Mouse (Mus musculus) Patski (cell line): ENCODE results near the gene Gsto1. TPM values are rescaled to one million over a fixed set of nuclear protein-coding genes. Genes with fewer than 3 reads are reported as not detected.

Experiments used
- ATAC-seq: fragments of 100-300 bp; one replicate; pipeline ENCODE4 v1.8.0; 2021
- CTCF ChIA-PET: fragments of 350-600 bp; sonication (Branson Sonifier 250); formaldehyde crosslinking; loops from one replicate; lab custom pipeline; 2022; ENCODE audit warnings: inconsistent platforms; lab: Charles Lee
- POLR2A ChIA-PET: fragments of 350-600 bp; sonication (Branson Sonifier 250); formaldehyde crosslinking; loops from one replicate; lab custom pipeline; 2022; ENCODE audit warnings: antibody characterized with exemption, inconsistent platforms; lab: Charles Lee
- DNase-seq: peaks from one replicate; pipeline ENCODE4 v3.0.0-alpha.2; 2011; ENCODE audit warnings: low read depth, low spot score
- H3K27me3 ChIP-seq: fragments of 371-371 bp; one replicate; pipeline ENCODE4 v1.5.1; 2021
- CTCF ChIP-seq: fragments of 100-300 bp; IDR thresholded peaks from one replicate; pipeline ENCODE4 v1.5.1; 2021
- in situ Hi-C: fragments of 300-500 bp; cut with MboI; formaldehyde crosslinking; loops from 3 replicates; pipeline ENCODE4 v1.11.1; 2018; ENCODE audit warnings: low pct_unique_long_range_greater_than_20kb, mixed read lengths
- polyA plus RNA-seq: library from polyadenylated mRNA; unstranded; gene quantifications from one replicate; pipeline ENCODE4 v1.2.3, GENCODE M21; 2021

Gsto1 gene
- polyA plus RNA-seq, result 86.5 TPM

DNA sequence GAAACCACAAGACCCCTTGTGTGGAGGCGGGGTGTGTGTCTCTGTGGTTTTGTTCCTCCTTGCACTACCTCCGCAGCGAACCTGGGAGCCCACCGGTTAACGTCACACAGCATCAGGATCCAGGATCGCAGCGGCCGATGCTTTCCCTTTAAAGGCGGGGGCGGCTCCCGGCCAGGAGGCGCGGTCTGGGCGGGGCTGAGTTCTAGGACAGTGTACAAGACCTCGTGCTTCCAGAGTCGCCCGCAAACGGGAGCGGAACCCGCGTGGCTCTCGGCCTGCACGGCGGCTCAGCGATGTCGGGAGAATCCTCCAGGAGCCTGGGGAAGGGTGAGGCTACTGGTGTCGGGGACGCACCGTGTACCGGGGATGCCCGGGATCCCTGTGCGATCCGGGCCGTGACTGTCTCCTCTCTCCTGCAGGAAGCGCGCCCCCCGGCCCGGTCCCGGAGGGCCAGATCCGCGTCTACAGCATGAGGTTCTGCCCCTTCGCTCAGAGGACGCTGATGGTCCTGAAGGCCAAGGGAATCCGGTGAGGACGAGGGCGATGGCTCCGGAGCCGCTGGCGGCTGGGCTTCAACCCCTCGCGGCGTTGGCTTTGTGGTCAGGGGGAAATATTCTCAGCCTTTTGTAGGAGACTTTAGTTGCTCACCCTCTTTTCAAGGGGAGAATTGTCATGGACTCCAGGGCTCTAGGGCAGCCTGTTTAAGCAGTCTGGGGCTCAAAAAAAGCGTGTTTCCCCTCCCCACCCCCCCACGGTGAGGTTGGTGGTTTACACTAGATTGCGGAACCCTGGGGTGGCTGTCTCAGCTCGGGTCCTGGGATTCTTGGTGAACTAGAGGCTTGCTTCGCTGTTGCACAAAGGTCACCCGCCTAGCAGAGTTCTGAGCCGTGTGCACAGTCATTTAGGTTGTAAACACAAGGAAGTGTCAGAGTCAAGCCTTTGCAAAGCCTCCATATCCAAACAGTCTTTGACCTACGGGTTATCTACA is at the start of gene Gsto1:
Gene Gsto1 (plus strand): TSS at position 175 of the 988 bp plus-strand sequence.
- in situ Hi-C loops, result no loop called here
- DNase-seq (no peak), ATAC-seq (peak; percentile 96)
- TF ChIP-seq CTCF, result no peak
- ChIA-PET CTCF (interaction anchor here (1.1 kb wide), 2 partner anchors 10 to 75 kb away, joined by 3 to 6 read pairs; no protein-coding TSS in a partner anchor), POLR2A (no interaction called here)
- no peaks in the 10 kb centered on the region for H3K27me3 ChIP-seq

DNA sequence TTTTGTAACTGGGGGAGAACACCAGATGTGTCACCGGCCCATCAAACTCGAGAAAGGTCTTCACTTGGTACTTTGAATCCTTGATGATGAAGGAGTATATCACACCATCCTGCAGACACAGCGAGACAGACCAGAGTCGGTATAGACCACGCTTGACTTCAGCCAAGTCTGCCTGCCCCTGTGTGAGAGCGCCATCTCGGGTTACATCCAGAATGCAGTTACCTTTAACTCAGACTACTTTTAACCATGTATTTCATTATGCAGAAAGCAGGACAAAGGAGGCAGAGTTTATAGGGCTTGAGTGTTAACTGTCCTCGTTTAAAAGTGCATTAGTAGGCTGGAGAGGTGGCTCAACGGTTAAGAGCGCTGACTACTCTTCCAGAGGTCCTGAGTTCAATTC is 42.7 kb upstream of the Gsto1 start:
- CTCF ChIA-PET, result interaction anchor here (1.2 kb wide), 1 partner anchor 153 kb away, joined by 3 read pairs; no protein-coding TSS in a partner anchor
- H3K27me3 ChIP-seq, result peaks cover 12% of the 10 kb centered on the region
- TF ChIP-seq CTCF, result peak; percentile 49
- POLR2A ChIA-PET, result no interaction called here
- in situ Hi-C loops, result loop anchor here (10.0 kb wide), 1 partner anchor 307 kb away; no protein-coding TSS in a partner anchor
- DNase-seq (no peak), ATAC-seq (peak; percentile 47)

DNA sequence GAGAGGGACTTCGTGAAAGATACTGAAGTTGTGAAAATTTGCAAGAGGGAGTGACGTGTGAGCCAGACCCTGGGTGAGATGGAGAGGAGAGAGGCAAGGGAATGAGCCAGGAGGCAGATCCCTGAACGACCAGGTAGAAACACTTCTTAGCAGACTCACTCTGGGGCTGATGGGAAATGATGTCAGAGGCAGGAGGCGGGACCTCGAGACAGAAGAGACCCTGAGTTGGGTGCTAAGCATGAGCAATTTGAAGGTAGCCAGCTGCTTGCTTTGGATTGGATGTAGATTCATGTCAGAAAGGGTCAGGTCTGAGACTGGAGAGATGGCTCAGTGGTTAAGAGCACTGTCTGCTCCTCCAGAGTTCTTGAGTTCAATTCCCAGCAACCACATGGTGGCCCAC is 40.0 kb upstream of the Gsto1 start:
- POLR2A ChIA-PET, result no interaction called here

DNA sequence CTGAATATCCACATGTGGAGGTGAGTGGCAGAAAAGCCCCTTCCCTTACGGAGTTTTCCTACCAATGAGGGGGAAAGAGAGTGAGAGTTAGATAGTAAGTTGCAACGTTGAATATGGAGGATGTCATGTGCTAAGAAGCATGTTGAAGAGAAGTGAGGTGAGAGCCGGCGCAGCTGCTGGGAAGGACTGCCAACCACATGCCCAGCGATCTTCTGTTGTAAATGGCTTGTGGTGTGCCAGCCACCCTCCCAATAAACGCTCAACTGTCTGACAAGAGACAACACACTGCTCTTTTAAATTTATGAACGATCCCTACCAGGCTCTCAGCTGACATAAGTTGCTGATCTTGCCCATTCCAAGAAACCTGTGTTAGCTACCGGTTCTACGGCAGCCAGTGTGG is 37.1 kb upstream of the Gsto1 start:
- peaks cover 18% of the 10 kb centered on the region for H3K27me3 ChIP-seq
- in situ Hi-C loops, result loop anchor here (10.0 kb wide), 1 partner anchor 313 kb away; no protein-coding TSS in a partner anchor
- CTCF ChIA-PET, result no interaction called here
- ATAC-seq (no peak), DNase-seq (no peak)
- POLR2A ChIA-PET, result no interaction called here
- TF ChIP-seq CTCF, result no peak

More for the DNA sequence above, 40.0 kb upstream of the Gsto1 start:
- ATAC-seq (no peak), DNase-seq (no peak)
- CTCF ChIA-PET, result no interaction called here
- no peak for TF ChIP-seq CTCF
- H3K27me3 ChIP-seq, result peaks cover 12% of the 10 kb centered on the region
- in situ Hi-C loops, result loop anchor here (10.0 kb wide), 1 partner anchor 310 kb away; no protein-coding TSS in a partner anchor

DNA sequence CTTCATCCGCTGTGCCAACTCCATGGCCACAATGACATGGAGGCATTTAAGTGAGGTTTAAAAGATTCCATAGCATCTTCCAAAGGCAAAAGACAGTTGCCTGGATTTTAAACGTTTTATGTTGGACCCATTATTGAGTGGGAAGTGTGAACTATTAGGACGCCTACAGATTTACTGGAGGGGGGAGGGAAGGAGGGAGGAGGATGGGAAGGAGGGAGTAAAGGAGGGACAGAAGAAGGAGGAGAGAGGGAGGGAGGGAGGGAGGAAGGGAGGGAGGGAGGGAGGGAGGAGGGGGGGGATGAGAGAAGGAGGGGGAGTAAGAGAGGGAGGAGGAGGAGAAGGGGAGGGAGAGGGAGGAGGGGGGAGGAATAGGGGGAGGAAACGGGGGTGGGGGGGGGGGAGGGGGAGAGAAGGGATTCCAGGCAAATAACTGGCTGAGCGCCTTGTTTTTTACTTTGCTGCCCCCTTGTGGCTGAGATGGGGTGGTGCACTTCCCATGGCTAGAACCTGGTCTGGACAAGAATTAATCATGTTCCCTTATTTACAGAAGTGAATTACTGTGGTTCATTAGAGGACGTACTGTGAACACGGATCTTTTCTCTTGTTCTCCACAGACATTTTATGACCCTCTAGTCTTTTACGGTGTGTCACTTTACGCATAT is 33.8 kb upstream of the Gsto1 start:
- ATAC-seq, result peak; percentile 73
- CTCF ChIA-PET, result interaction anchor here (0.6 kb wide), 1 partner anchor 313 kb away, joined by 3 read pairs; no protein-coding TSS in a partner anchor
- peak; percentile 68 for TF ChIP-seq CTCF
- POLR2A ChIA-PET, result no interaction called here
- peaks cover 33% of the 10 kb centered on the region for H3K27me3 ChIP-seq
- in situ Hi-C loops, result loop anchor here (10.0 kb wide), 2 partner anchors 166 to 466 kb away; no protein-coding TSS in a partner anchor
- DNase-seq, result no peak

DNA sequence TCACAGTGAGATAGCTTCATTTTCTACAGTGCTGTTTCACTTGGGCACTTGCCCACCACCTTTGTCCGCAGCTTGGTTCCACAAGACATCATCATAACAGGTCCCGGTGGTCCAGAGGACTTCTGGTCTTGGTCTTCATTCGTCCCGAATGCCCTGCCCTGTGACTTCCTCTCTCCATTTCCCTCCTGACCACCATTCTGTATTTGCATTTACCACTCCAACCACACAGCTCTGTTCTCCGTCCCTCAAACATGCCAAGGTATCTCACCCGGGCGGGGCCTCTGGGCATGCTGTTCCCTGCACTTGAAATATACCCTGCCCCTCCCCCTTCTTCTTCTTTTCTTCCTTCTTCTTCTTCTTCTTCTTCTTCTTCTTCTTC is 33.3 kb upstream of the Gsto1 start:
- POLR2A ChIA-PET, result no interaction called here

DNA sequence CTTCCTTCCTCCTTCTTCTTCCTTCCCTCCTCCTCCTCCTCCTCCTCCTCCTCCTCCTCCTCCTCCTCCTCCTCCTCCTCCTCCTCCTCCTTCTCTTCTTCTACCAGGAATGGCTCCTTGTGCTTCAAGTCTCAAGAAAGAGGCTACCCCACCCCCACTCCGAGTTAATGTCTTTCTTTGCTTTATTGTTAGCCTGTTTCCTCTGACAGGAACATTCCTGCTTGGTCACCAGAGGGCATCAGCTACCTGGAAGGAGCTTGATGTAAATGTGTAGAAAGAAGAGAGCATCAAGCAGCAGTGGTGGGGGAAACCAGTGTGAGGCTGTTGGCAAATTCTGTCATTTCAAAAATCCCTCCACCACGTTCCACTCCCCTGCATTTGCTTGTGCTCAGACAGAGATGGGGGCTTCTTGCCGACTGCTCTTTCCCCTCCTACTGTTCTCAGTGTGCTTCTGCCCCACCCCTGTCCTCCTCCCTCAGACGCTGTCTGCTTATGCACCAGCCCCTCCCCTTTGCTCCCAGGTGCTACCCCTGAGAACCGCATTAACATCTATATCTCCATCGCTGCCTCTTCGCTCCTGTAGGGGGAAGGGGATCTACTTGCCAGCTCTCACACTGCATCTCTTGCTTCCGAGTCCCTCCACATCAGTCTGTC is 32.5 kb upstream of the Gsto1 start:
- ChIA-PET POLR2A (no interaction called here), CTCF (no interaction called here)
- ATAC-seq (no peak), DNase-seq (no peak)
- peaks cover 33% of the 10 kb centered on the region for H3K27me3 ChIP-seq
- in situ Hi-C loops, result loop anchor here (10.0 kb wide), 2 partner anchors 167 to 467 kb away; no protein-coding TSS in a partner anchor
- TF ChIP-seq CTCF, result peak; percentile 41

More for the DNA sequence above, 33.3 kb upstream of the Gsto1 start:
- ATAC-seq, result peak; percentile 38
- peaks cover 33% of the 10 kb centered on the region for H3K27me3 ChIP-seq
- in situ Hi-C loops, result loop anchor here (10.0 kb wide), 2 partner anchors 167 to 467 kb away; no protein-coding TSS in a partner anchor
- no peak for DNase-seq
- TF ChIP-seq CTCF, result peak; percentile 15
- CTCF ChIA-PET, result no interaction called here

DNA sequence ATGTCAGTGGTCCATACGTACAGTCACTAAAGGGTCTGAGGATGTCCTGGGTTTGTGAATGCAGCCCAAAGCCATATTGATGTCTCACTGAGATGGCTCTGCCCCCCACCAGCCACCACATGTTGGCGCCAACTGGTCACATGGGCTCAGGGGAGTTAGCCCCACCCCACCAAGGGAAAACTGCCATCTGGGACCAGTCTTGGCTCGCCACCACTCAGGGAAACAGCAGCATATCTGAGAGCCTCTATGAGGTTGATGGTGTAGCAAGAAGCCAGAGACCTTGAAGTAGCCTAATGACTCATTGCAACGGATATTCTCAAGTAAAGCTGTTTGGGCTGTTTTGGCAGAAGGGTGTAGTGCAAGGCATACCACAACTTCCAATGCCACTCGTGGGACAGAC is 30.7 kb upstream of the Gsto1 start:
- TF ChIP-seq CTCF, result no peak
- ChIA-PET CTCF (no interaction called here), POLR2A (no interaction called here)
- ATAC-seq, result peak; percentile 23
- DNase-seq, result no peak
- in situ Hi-C loops, result loop anchor here (10.0 kb wide), 2 partner anchors 169 to 469 kb away; no protein-coding TSS in a partner anchor
- peaks cover 33% of the 10 kb centered on the region for H3K27me3 ChIP-seq

DNA sequence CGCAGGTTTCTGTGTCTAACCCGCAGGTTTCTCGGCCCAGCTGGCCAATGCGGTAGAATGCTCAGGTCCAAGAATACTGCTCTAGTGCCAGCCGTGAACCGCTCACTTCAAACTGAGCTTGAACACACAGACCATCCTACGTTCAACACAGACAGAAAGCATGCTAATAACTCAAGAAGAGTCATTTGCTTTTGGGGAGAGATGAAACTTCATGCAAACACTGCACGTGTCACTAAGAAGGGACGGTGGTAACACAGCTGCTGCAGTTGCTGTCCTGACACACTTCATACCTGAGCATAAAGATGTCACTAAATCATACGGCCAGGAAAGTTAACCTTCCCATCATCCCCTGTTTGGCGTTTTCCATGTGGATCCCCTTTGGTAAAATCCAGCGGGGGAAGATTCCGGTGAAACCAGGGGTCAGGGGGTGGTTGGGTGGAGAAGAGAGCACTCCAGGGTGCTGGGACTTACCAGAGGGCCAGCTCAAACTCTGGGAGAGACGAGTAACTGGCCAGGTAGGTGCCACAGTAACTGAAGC is 24.8 kb upstream of the Gsto1 start:
- DNase-seq (no peak), ATAC-seq (no peak)
- TF ChIP-seq CTCF, result no peak
- in situ Hi-C loops, result loop anchor here (10.0 kb wide), 2 partner anchors 175 to 475 kb away; no protein-coding TSS in a partner anchor
- ChIA-PET CTCF (interaction anchor here (1.5 to 1.6 kb wide), 2 partner anchors 60 to 170 kb away, joined by 4 read pairs; no protein-coding TSS in a partner anchor), POLR2A (no interaction called here)
- peaks cover 16% of the 10 kb centered on the region for H3K27me3 ChIP-seq
